Mouse (Mus musculus): ENCODE measurements at regions not wholly inside any gene's neighbourhood (a gene's known extent, or its start where the extent isn't known, plus 50 kb on each side); places are given as distances from the start of the nearest gene placed in this dataset.

DNA sequence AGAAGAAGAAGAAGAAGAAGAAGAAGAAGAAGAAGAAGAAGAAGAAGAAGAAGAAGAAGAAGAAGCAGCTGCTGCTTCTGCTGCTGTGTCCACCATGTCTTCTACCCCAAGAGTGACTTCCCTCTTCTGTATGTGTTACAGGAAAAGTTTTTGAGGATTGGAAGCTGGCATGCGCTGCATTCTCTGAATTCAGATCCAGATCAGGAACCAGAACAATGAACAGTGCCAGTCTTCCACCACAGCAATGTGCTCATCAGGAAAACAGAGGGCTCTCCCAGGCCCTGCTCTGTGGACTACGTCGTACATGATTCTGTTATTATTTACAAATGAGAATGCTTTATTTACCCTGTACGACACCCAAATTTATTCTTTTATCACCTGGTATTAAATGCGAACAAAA, 181.8 kb upstream of the Otx2 start:
- Histone ChIP-seq H3K4me2 (ENCODE audit: low read depth, low read length) (no peak overlapping the region), H3K27ac (ENCODE audit: low read depth, low read length) (no peak overlapping the region), H3K4me1 (ENCODE audit: control insufficient read depth, insufficient read depth, low read length) (no peaks in the 10 kb centered on the region), H3K9ac (replicated peaks; ENCODE audit: low read depth, low read length) (no peak overlapping the region), H3K4me3 (ENCODE audit: low read depth, low read length) (no peak overlapping the region), H3K9me3 (ENCODE audit: control insufficient read depth, low read length) (no peaks in the 10 kb centered on the region), H3K36me3 (ENCODE audit: control insufficient read depth, insufficient read depth, low read length) (no peaks in the 10 kb centered on the region), H3K27me3 (ENCODE audit: control insufficient read depth, insufficient read depth, low read length) (no peaks in the 10 kb centered on the region)
- no peak for ATAC-seq (ENCODE audit: low read depth)
- 92% methylated on average over 5 of the region's 5 CpGs for WGBS

- Histone ChIP-seq H3K9me3 (ENCODE audit: control insufficient read depth, low read length) (no peaks in the 10 kb centered on the region), H3K36me3 (ENCODE audit: control insufficient read depth, insufficient read depth, low read length) (no peaks in the 10 kb centered on the region), H3K4me2 (ENCODE audit: low read depth, low read length) (no peak overlapping the region), H3K27ac (ENCODE audit: low read depth, low read length) (no peak overlapping the region), H3K27me3 (ENCODE audit: control insufficient read depth, insufficient read depth, low read length) (no peaks in the 10 kb centered on the region), H3K4me3 (ENCODE audit: low read depth, low read length) (no peak overlapping the region), H3K4me1 (ENCODE audit: control insufficient read depth, insufficient read depth, low read length) (no peaks in the 10 kb centered on the region), H3K9ac (replicated peaks; ENCODE audit: low read depth, low read length) (no peak overlapping the region)
- ATAC-seq (ENCODE audit: low read depth) = no peak
- 58% methylated on average over 9 of the region's 9 CpGs for WGBS
Measured at GRCm38 (mm10) chr14:48854188-48854924, 180.7 kb upstream of the Otx2 start.

DNA sequence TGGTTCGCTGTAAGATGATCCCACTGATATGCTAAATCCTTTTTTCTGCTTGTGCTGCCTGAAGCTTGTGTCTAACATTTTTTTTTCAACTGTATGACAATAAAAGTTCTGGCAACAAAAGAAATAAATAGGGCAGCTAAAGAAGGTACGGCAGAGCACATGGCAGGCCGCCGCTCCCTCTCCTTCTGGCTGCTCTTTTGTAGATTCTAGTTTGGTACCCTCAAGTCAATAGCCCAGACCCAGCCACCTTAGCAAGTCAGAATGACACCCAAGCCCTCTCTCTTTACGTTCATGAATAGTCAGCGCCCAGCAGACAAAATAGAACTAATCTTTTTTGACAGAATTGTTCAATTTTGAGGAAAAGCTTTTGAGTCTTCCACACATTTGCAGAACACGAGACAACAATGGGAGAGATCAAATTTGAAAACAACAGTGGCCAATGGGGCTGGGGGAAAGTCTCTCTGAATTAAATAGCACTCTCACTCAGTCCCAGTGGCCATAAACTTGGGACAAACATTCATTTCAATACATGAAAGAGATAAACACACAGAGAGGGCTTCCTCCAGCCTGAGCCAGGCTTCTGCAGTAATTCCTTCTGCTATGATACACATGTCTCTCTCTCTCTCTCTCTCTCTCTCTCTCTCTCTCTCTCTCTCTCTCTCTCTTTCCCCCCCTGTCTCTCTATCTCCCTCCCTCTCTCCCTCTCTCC, 180.0 kb upstream of the Otx2 start:
- Histone ChIP-seq H3K9me3 (ENCODE audit: control insufficient read depth, low read length) (no peaks in the 10 kb centered on the region), H3K27ac (ENCODE audit: low read depth, low read length) (no peak overlapping the region), H3K4me2 (ENCODE audit: low read depth, low read length) (no peak overlapping the region), H3K27me3 (ENCODE audit: control insufficient read depth, insufficient read depth, low read length) (no peaks in the 10 kb centered on the region), H3K4me3 (ENCODE audit: low read depth, low read length) (no peak overlapping the region), H3K36me3 (ENCODE audit: control insufficient read depth, insufficient read depth, low read length) (no peaks in the 10 kb centered on the region), H3K9ac (replicated peaks; ENCODE audit: low read depth, low read length) (no peak overlapping the region), H3K4me1 (ENCODE audit: control insufficient read depth, insufficient read depth, low read length) (no peaks in the 10 kb centered on the region)
- WGBS = 23% methylated on average over 7 of the region's 7 CpGs
- ATAC-seq (ENCODE audit: low read depth) = no peak

GRCm38 (mm10) chr14:48852787-48853186, 179.2 kb upstream of the Otx2 start:
- Histone ChIP-seq H3K27ac (ENCODE audit: low read depth, low read length) (no peak overlapping the region), H3K4me1 (ENCODE audit: control insufficient read depth, insufficient read depth, low read length) (no peaks in the 10 kb centered on the region), H3K9ac (replicated peaks; ENCODE audit: low read depth, low read length) (no peak overlapping the region), H3K4me2 (ENCODE audit: low read depth, low read length) (peak overlapping the region; percentile 29), H3K4me3 (ENCODE audit: low read depth, low read length) (peak overlapping the region; percentile 8; the same call in 1 of the 2 replicates), H3K27me3 (ENCODE audit: control insufficient read depth, insufficient read depth, low read length) (no peaks in the 10 kb centered on the region), H3K9me3 (ENCODE audit: control insufficient read depth, low read length) (no peaks in the 10 kb centered on the region), H3K36me3 (ENCODE audit: control insufficient read depth, insufficient read depth, low read length) (no peaks in the 10 kb centered on the region)
- 6% methylated on average over 15 of the region's 15 CpGs for WGBS
- no peak for ATAC-seq (ENCODE audit: low read depth)

DNA sequence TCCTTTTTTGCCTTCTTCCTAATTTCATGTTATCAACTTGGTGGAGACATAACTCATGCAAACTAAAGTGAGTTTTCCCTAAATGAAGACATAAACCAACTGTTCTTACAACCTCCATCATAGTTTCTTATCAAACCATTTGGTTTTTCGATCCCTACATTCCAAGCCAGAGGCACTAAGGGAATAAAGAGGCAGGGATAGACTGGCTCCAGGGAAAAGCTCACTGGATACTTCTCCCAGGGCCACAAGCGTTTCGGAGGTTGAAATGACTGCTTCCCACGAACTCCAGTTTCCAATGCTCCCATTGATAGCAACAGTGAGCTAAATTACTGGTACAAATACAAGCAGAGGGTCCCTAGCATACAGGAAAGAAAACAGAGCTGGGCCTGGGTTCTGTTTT, 178.4 kb upstream of the Otx2 start:
- no peak for ATAC-seq (ENCODE audit: low read depth)
- Histone ChIP-seq H3K4me2 (ENCODE audit: low read depth, low read length) (no peak overlapping the region), H3K27me3 (ENCODE audit: control insufficient read depth, insufficient read depth, low read length) (no peaks in the 10 kb centered on the region), H3K27ac (ENCODE audit: low read depth, low read length) (no peak overlapping the region), H3K36me3 (ENCODE audit: control insufficient read depth, insufficient read depth, low read length) (no peaks in the 10 kb centered on the region), H3K4me3 (ENCODE audit: low read depth, low read length) (no peak overlapping the region), H3K9ac (replicated peaks; ENCODE audit: low read depth, low read length) (no peak overlapping the region), H3K4me1 (ENCODE audit: control insufficient read depth, insufficient read depth, low read length) (no peaks in the 10 kb centered on the region), H3K9me3 (ENCODE audit: control insufficient read depth, low read length) (no peaks in the 10 kb centered on the region)
- WGBS = 60% methylated on average over 4 of the region's 4 CpGs

DNA sequence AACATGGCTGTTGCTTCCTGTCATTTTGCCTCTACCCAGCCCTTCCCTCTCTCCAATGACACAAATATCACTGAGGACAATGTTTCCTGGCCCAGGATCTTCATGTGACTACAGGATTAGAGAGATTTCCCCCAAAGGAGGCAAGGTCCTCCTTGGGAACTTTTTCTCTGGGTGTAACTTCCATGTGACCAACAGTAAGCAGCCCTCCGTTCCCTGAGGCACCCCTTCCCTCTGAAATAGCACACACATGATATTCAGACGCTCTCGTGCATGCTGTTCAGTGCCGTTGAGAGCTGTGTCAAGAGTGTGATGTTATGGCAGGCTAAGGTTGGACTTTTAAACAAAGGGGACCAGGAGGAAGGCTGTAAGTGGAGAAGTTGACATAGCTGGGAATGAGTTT, 169.2 kb upstream of the Otx2 start:
- Histone ChIP-seq H3K4me2 (ENCODE audit: low read depth, low read length) (no peak overlapping the region), H3K27me3 (ENCODE audit: control insufficient read depth, insufficient read depth, low read length) (no peaks in the 10 kb centered on the region), H3K4me1 (ENCODE audit: control insufficient read depth, insufficient read depth, low read length) (no peaks in the 10 kb centered on the region), H3K36me3 (ENCODE audit: control insufficient read depth, insufficient read depth, low read length) (no peaks in the 10 kb centered on the region), H3K27ac (ENCODE audit: low read depth, low read length) (no peak overlapping the region), H3K4me3 (ENCODE audit: low read depth, low read length) (no peak overlapping the region), H3K9ac (replicated peaks; ENCODE audit: low read depth, low read length) (no peak overlapping the region), H3K9me3 (ENCODE audit: control insufficient read depth, low read length) (no peaks in the 10 kb centered on the region)
- WGBS = 90% methylated on average over 4 of the region's 4 CpGs
- ATAC-seq (ENCODE audit: low read depth) = no peak

DNA sequence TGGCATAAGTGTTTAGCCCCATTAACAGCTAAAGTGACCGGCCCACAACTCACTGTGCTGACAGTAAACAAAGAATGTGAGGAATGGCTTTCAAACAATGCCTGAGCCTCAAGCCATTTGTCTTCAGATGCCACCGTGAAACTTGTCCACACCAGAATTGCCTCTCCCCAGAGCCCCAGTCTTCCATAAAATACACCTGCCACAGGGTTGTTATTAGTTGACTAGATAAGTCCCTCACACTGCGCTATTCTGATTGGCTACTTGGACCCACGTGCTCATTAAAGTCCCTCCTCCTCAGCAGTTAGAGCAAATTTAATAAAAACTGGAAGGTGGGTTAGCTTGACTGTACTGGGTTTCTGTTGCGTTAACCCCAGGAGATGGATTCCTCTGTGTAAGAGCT, 167.7 kb upstream of the Otx2 start:
- Histone ChIP-seq H3K27ac (ENCODE audit: low read depth, low read length) (no peak overlapping the region), H3K4me2 (ENCODE audit: low read depth, low read length) (no peak overlapping the region), H3K4me1 (ENCODE audit: control insufficient read depth, insufficient read depth, low read length) (no peaks in the 10 kb centered on the region), H3K9ac (replicated peaks; ENCODE audit: low read depth, low read length) (no peak overlapping the region), H3K4me3 (ENCODE audit: low read depth, low read length) (no peak overlapping the region), H3K27me3 (ENCODE audit: control insufficient read depth, insufficient read depth, low read length) (no peaks in the 10 kb centered on the region), H3K9me3 (ENCODE audit: control insufficient read depth, low read length) (no peaks in the 10 kb centered on the region), H3K36me3 (ENCODE audit: control insufficient read depth, insufficient read depth, low read length) (no peaks in the 10 kb centered on the region)
- ATAC-seq (ENCODE audit: low read depth) = no peak
- WGBS = 37% methylated on average over 5 of the region's 5 CpGs

GRCm38 (mm10) chr14:48837181-48837580, 163.6 kb upstream of the Otx2 start:
- Histone ChIP-seq H3K4me3 (ENCODE audit: low read depth, low read length) (no peak overlapping the region), H3K9ac (replicated peaks; ENCODE audit: low read depth, low read length) (no peak overlapping the region), H3K4me1 (ENCODE audit: control insufficient read depth, insufficient read depth, low read length) (no peaks in the 10 kb centered on the region), H3K27ac (ENCODE audit: low read depth, low read length) (no peak overlapping the region), H3K36me3 (ENCODE audit: control insufficient read depth, insufficient read depth, low read length) (no peaks in the 10 kb centered on the region), H3K27me3 (ENCODE audit: control insufficient read depth, insufficient read depth, low read length) (no peaks in the 10 kb centered on the region), H3K4me2 (ENCODE audit: low read depth, low read length) (no peak overlapping the region), H3K9me3 (ENCODE audit: control insufficient read depth, low read length) (no peaks in the 10 kb centered on the region)
- whole genome bisulfite sequencing = 51% methylated on average over 6 of the region's 6 CpGs
- no peak for ATAC-seq (ENCODE audit: low read depth)

- Histone ChIP-seq H3K36me3 (ENCODE audit: control insufficient read depth, insufficient read depth, low read length) (no peaks in the 10 kb centered on the region), H3K4me3 (ENCODE audit: low read depth, low read length) (no peak overlapping the region), H3K9ac (replicated peaks; ENCODE audit: low read depth, low read length) (no peak overlapping the region), H3K9me3 (ENCODE audit: control insufficient read depth, low read length) (no peaks in the 10 kb centered on the region), H3K4me1 (ENCODE audit: control insufficient read depth, insufficient read depth, low read length) (no peaks in the 10 kb centered on the region), H3K4me2 (ENCODE audit: low read depth, low read length) (no peak overlapping the region), H3K27me3 (ENCODE audit: control insufficient read depth, insufficient read depth, low read length) (no peaks in the 10 kb centered on the region), H3K27ac (ENCODE audit: low read depth, low read length) (no peak overlapping the region)
- no peak for ATAC-seq (ENCODE audit: low read depth)
- WGBS = 32% methylated on average over 2 of the region's 2 CpGs
Measured at GRCm38 (mm10) chr14:48836071-48836470, 162.5 kb upstream of the Otx2 start.

All from neural tube, embryonic 14.5 days (tissue).